Mouse (Mus musculus) neural tube, embryonic 11.5 days (tissue): ENCODE measurements around the gene Ina. TPM values are rescaled to one million over a fixed set of nuclear protein-coding genes. Genes with fewer than 3 reads are reported as not detected.

Experiments
- ATAC-seq: fragments of 200-750 bp; cut with Nextera tagmentation; 2 replicates; pipeline ENCODE4 v1.8.0; 2017; ENCODE audit warnings: moderate number of reproducible peaks, mild to moderate bottlenecking, moderate TSS enrichment, moderate library complexity; ENCODE audit not compliant: insufficient read depth, low FRiP score, low TSS enrichment
- DNase-seq: peaks from one replicate; pipeline ENCODE4 v3.0.0-alpha.2; 2015; ENCODE audit warnings: low spot score
- H3K27ac ChIP-seq: fragments of 300-500 bp; sonication (generic); 2 replicates; pipeline ENCODE4 v1.5.1; 2014; ENCODE audit warnings: low read depth, mild to moderate bottlenecking, low read length
- H3K27me3 ChIP-seq: fragments of 300-500 bp; sonication (generic); 2 replicates; pipeline ENCODE4 v1.6.1; 2014; ENCODE audit warnings: mild to moderate bottlenecking, low read length, mixed read lengths; ENCODE audit not compliant: control insufficient read depth, insufficient read depth
- H3K36me3 ChIP-seq: fragments of 300-500 bp; sonication (generic); 2 replicates; pipeline ENCODE4 v1.6.1; 2014; ENCODE audit warnings: mild to moderate bottlenecking, low read length, moderate library complexity, mixed read lengths; ENCODE audit not compliant: control insufficient read depth, insufficient read depth
- H3K4me1 ChIP-seq: fragments of 300-500 bp; sonication (generic); 2 replicates; pipeline ENCODE4 v1.6.1; 2014; ENCODE audit warnings: low read length, mixed read lengths; ENCODE audit not compliant: control insufficient read depth, insufficient read depth
- H3K4me2 ChIP-seq: fragments of 300-500 bp; sonication (generic); 2 replicates; pipeline ENCODE4 v1.6.1; 2014; ENCODE audit warnings: low read depth, mild to moderate bottlenecking, moderate library complexity
- H3K4me3 ChIP-seq: fragments of 300-500 bp; sonication (generic); 2 replicates; pipeline ENCODE4 v1.5.1; 2014; ENCODE audit warnings: low read depth, low read length
- H3K9ac ChIP-seq: fragments of 300-500 bp; sonication (generic); 2 replicates; pipeline ENCODE4 v1.6.1; 2014; ENCODE audit warnings: mild to moderate bottlenecking, low read length
- H3K9me3 ChIP-seq: fragments of 300-500 bp; sonication (generic); 2 replicates; pipeline ENCODE4 v1.6.1; 2016; ENCODE audit warnings: low read length; ENCODE audit not compliant: control insufficient read depth
- WGBS: fragments of 180-500 bp; shearing (Covaris S2); extraction: QIAGEN DNeasy Blood & Tissue Kit; methylation state at CpG from one replicate; pipeline ENCODE4 v1.1.7; 2014; 5-methylcytosine and 5-hydroxymethylcytosine counted together
- polyA plus RNA-seq: library from polyadenylated mRNA; unstranded; fragments of >200 nt; fragmentation: Nextera tagmentation; extraction: Ambion mirVana; gene quantifications from 2 replicates; pipeline ENCODE4 v1.2.1, GENCODE M21; 2014

Ina gene
- 276 and 332 TPM in 2 replicates for polyA plus RNA-seq

- under 1% methylated on average over 106 of the region's 124 CpGs for WGBS
- peak within 1 kb of the TSS; percentile 65 for H3K4me2 ChIP-seq
- ATAC-seq (peak; percentile 78), DNase-seq (peak; percentile 89)
- peaks cover 40% of the 10 kb centered on the region for H3K27me3 ChIP-seq
- H3K9me3 ChIP-seq: no peaks in the 10 kb centered on the region
- H3K36me3 ChIP-seq: no peaks in the 10 kb centered on the region
- peak within 1 kb of the TSS; percentile 58 for H3K4me3 ChIP-seq
- H3K4me1 ChIP-seq: peaks cover 7% of the 10 kb centered on the region; the same call in 1 of the 2 replicates
- H3K9ac ChIP-seq: peak within 1 kb of the TSS; percentile 71
- peak within 1 kb of the TSS; percentile 85 for H3K27ac ChIP-seq
Observed at GRCm38 (mm10) chr19:47014447-47015381, at the start of gene Ina, which contains the start of gene Nt5c2. Gene Ina (plus strand): TSS chr19:47014698. Gene Nt5c2 (minus strand): TSS chr19:47015153.

- no peak overlapping the region for H3K4me2 ChIP-seq
- DNase-seq: no peak
- no peak overlapping the region for H3K27ac ChIP-seq
- no peaks in the 10 kb centered on the region for H3K9me3 ChIP-seq
- H3K4me1 ChIP-seq: peaks cover 2% of the 10 kb centered on the region; the same call in 1 of the 2 replicates
- no peaks in the 10 kb centered on the region for H3K36me3 ChIP-seq
- ATAC-seq: no peak
- no peaks in the 10 kb centered on the region for H3K27me3 ChIP-seq
- H3K4me3 ChIP-seq: no peak overlapping the region
- H3K9ac ChIP-seq: no peak overlapping the region
Observed at GRCm38 (mm10) chr19:46965496-46965895, 49.0 kb upstream of the Ina start.

GRCm38 (mm10) chr19:46966330-46966729 lies 48.2 kb upstream of the Ina start:
- DNase-seq (no peak), ATAC-seq (no peak)
- WGBS: 91% methylated on average over 6 of the region's 6 CpGs
- H3K4me2 ChIP-seq: no peak overlapping the region
- no peaks in the 10 kb centered on the region for H3K9me3 ChIP-seq
- H3K27me3 ChIP-seq: no peaks in the 10 kb centered on the region
- no peaks in the 10 kb centered on the region for H3K36me3 ChIP-seq
- no peak overlapping the region for H3K4me3 ChIP-seq
- H3K27ac ChIP-seq: no peak overlapping the region
- peaks cover 2% of the 10 kb centered on the region for H3K4me1 ChIP-seq
- H3K9ac ChIP-seq: no peak overlapping the region

GRCm38 (mm10) chr19:46967861-46968260 lies 46.6 kb upstream of the Ina start:
- 41% methylated on average over 4 of the region's 4 CpGs for WGBS
- ATAC-seq: no peak
- H3K9me3 ChIP-seq: no peaks in the 10 kb centered on the region

GRCm38 (mm10) chr19:46968833-46969232 lies 45.7 kb upstream of the Ina start:
- Histone ChIP-seq H3K4me2 (no peak overlapping the region), H3K9me3 (no peaks in the 10 kb centered on the region), H3K36me3 (no peaks in the 10 kb centered on the region), H3K4me3 (no peak overlapping the region), H3K27me3 (no peaks in the 10 kb centered on the region), H3K27ac (no peak overlapping the region), H3K4me1 (peaks cover 9% of the 10 kb centered on the region), H3K9ac (no peak overlapping the region)
- ATAC-seq: no peak
- DNase-seq: no peak
- WGBS: 78% methylated on average over 5 of the region's 5 CpGs

More at GRCm38 (mm10) chr19:46967861-46968260, 46.6 kb upstream of the Ina start:
- H3K4me2 ChIP-seq: no peak overlapping the region
- H3K4me3 ChIP-seq: no peak overlapping the region
- H3K4me1 ChIP-seq: peaks cover 9% of the 10 kb centered on the region
- no peak overlapping the region for H3K27ac ChIP-seq
- no peak for DNase-seq
- H3K36me3 ChIP-seq: no peaks in the 10 kb centered on the region
- H3K9ac ChIP-seq: no peak overlapping the region
- no peaks in the 10 kb centered on the region for H3K27me3 ChIP-seq

GRCm38 (mm10) chr19:46969286-46969985 lies 45.1 kb upstream of the Ina start:
- Histone ChIP-seq H3K9me3 (no peaks in the 10 kb centered on the region), H3K4me2 (no peak overlapping the region), H3K36me3 (no peaks in the 10 kb centered on the region), H3K4me1 (peaks cover 9% of the 10 kb centered on the region), H3K27ac (no peak overlapping the region), H3K27me3 (no peaks in the 10 kb centered on the region), H3K9ac (no peak overlapping the region), H3K4me3 (no peak overlapping the region)
- no peak for ATAC-seq
- no peak for DNase-seq
- WGBS: 89% methylated on average over 22 of the region's 22 CpGs

GRCm38 (mm10) chr19:46970121-46970729 lies 44.3 kb upstream of the Ina start:
- H3K27me3 ChIP-seq: no peaks in the 10 kb centered on the region
- no peak overlapping the region for H3K27ac ChIP-seq
- H3K4me3 ChIP-seq: no peak overlapping the region
- no peak overlapping the region for H3K4me2 ChIP-seq
- H3K4me1 ChIP-seq: peaks cover 9% of the 10 kb centered on the region
- no peaks in the 10 kb centered on the region for H3K36me3 ChIP-seq
- no peaks in the 10 kb centered on the region for H3K9me3 ChIP-seq
- no peak for DNase-seq
- no peak overlapping the region for H3K9ac ChIP-seq
- WGBS: 57% methylated on average over 13 of the region's 13 CpGs
- ATAC-seq: no peak

GRCm38 (mm10) chr19:46971051-46971689 lies 43.3 kb upstream of the Ina start:
- H3K4me3 ChIP-seq: no peak overlapping the region
- no peak overlapping the region for H3K4me2 ChIP-seq
- peak overlapping the region; percentile 35 for H3K9ac ChIP-seq
- H3K4me1 ChIP-seq: peaks cover 9% of the 10 kb centered on the region
- H3K9me3 ChIP-seq: no peaks in the 10 kb centered on the region
- H3K36me3 ChIP-seq: no peaks in the 10 kb centered on the region
- H3K27me3 ChIP-seq: no peaks in the 10 kb centered on the region
- H3K27ac ChIP-seq: peak overlapping the region; percentile 79
- 0 out of 2 replicates have a peak, but pooled peaks have one; percentile 55 for ATAC-seq
- 40% methylated on average over 8 of the region's 8 CpGs for WGBS
- peak; percentile 38 for DNase-seq
